13 mouse cellular contexts compared by ENCODE assay signal in genomic region chr2:169730551-169730996, GRCm38 (mm10).
A peak's percentile ranks its signal among the peaks of the same experiment; 100 is the strongest.
DNase-seq lines count a peak whose midpoint lies in the region; ATAC-seq and TF ChIP-seq lines count a peak whose summit lies in the region.
"Had no signal": no experiment of that assay in that cellular context is flagged by ENCODE, and none has a peak within 500 bp of the region (broad histone marks: within the 10 kb centered on the region; RNA-seq: fewer than 3 reads in every experiment).

No protein-coding gene starts in this region.

- no peaks in the 10 kb centered on the region for H3K36me3 ChIP-seq in heart, embryonic 11.5 days (ENCODE audit: control insufficient read depth, insufficient read depth, low read length)
- H3K36me3 ChIP-seq in heart, embryonic 10.5 days, result no peaks in the 10 kb centered on the region
- no peaks in the 10 kb centered on the region for H3K36me3 ChIP-seq in stomach, postnatal 0 days (ENCODE audit: control insufficient read depth, insufficient read depth, low read length)
- H3K36me3 ChIP-seq in kidney, embryonic 16.5 days (ENCODE audit: insufficient read depth, low read length), result no peaks in the 10 kb centered on the region
- H3K36me3 ChIP-seq: embryonic facial prominence, embryonic 15.5 days; midbrain, embryonic 12.5 days had no signal

- no peak for ATAC-seq in heart, embryonic 11.5 days (replicated peaks; ENCODE audit: insufficient number of reproducible peaks, low FRiP score, low TSS enrichment)
- peak; percentile 74 for ATAC-seq in stomach, postnatal 0 days (ENCODE audit: low FRiP score, low TSS enrichment)
- no peak for ATAC-seq in kidney, embryonic 16.5 days (ENCODE audit: low FRiP score, low TSS enrichment)

- peaks cover 13% of the 10 kb centered on the region for H3K4me1 ChIP-seq in heart, embryonic 11.5 days (ENCODE audit: control insufficient read depth, insufficient read depth, low read length)
- peaks cover 32% of the 10 kb centered on the region for H3K4me1 ChIP-seq in heart, embryonic 10.5 days
- H3K4me1 ChIP-seq in stomach, postnatal 0 days (replicated peaks; ENCODE audit: control insufficient read depth, insufficient read depth), result no peaks in the 10 kb centered on the region
- peaks cover 39% of the 10 kb centered on the region for H3K4me1 ChIP-seq in kidney, embryonic 16.5 days (ENCODE audit: insufficient read depth, low read length)
- H3K4me1 ChIP-seq: embryonic facial prominence, embryonic 15.5 days had no signal

- DNase-seq in heart, adult 11 months, result peak; percentile 97
- DNase-seq in urinary bladder, postnatal 14 days (ENCODE audit: low spot score), result peak; percentile 54
- no peak for DNase-seq in urinary bladder, postnatal 10 days (ENCODE audit: low spot score)
- no peak for DNase-seq in heart, embryonic 10.5 days (ENCODE audit: low spot score)
- peak; percentile 24 for DNase-seq in stomach, postnatal 0 days (ENCODE audit: low spot score)
- no peak for DNase-seq in thymus, postnatal 0 days (ENCODE audit: low spot score)
- DNase-seq: cerebellum, postnatal 25 days; thymus, postnatal 14 days had no signal

- TF ChIP-seq CTCF in stomach, postnatal 0 days (IDR thresholded peaks at IDR 0.05; ENCODE audit: low read depth), result no peak

- H3K4me3 ChIP-seq in heart, embryonic 11.5 days (ENCODE audit: low read depth, low read length), result no peak overlapping the region
- H3K4me3 ChIP-seq in heart, embryonic 10.5 days, result no peak overlapping the region
- no peak overlapping the region for H3K4me3 ChIP-seq in stomach, postnatal 0 days (ENCODE audit: low read depth, low read length)
- H3K4me3 ChIP-seq in kidney, embryonic 16.5 days (ENCODE audit: low read length), result no peak overlapping the region
- H3K4me3 ChIP-seq: embryonic facial prominence, embryonic 15.5 days; midbrain, embryonic 12.5 days had no signal

- no peaks in the 10 kb centered on the region for H3K9me3 ChIP-seq in heart, embryonic 11.5 days (replicated peaks; ENCODE audit: control insufficient read depth, low read length)
- H3K9me3 ChIP-seq in heart, embryonic 10.5 days, result no peaks in the 10 kb centered on the region
- no peaks in the 10 kb centered on the region for H3K9me3 ChIP-seq in stomach, postnatal 0 days (ENCODE audit: control insufficient read depth, low read length)
- no peaks in the 10 kb centered on the region for H3K9me3 ChIP-seq in kidney, embryonic 16.5 days (ENCODE audit: low read length)
- H3K9me3 ChIP-seq: embryonic facial prominence, embryonic 15.5 days; midbrain, embryonic 12.5 days had no signal

- H3K27ac ChIP-seq in heart, embryonic 11.5 days (ENCODE audit: low read depth, low read length), result no peak overlapping the region
- 0 out of 2 replicates have a peak overlapping the region, but pooled peaks have one; percentile 32 for H3K27ac ChIP-seq in heart, embryonic 10.5 days
- no peak overlapping the region for H3K27ac ChIP-seq in stomach, postnatal 0 days (replicated peaks)
- no peak overlapping the region for H3K27ac ChIP-seq in kidney, embryonic 16.5 days (ENCODE audit: low read length)
- H3K27ac ChIP-seq: embryonic facial prominence, embryonic 15.5 days; midbrain, embryonic 12.5 days had no signal

- H3K9ac ChIP-seq in heart, embryonic 11.5 days (ENCODE audit: low read depth, low read length), result no peak overlapping the region
- no peak overlapping the region for H3K9ac ChIP-seq in stomach, postnatal 0 days (ENCODE audit: low read length)
- H3K9ac ChIP-seq in kidney, embryonic 16.5 days (replicated peaks; ENCODE audit: low read length), result no peak overlapping the region
- H3K9ac ChIP-seq: embryonic facial prominence, embryonic 15.5 days; midbrain, embryonic 12.5 days had no signal

- TF ChIP-seq EP300 in stomach, postnatal 0 days (optimal IDR thresholded peaks at IDR 0.05), result no peak

- no peak overlapping the region for H3K4me2 ChIP-seq in heart, embryonic 11.5 days
- H3K4me2 ChIP-seq in stomach, postnatal 0 days (replicated peaks; ENCODE audit: low read depth), result no peak overlapping the region
- no peak overlapping the region for H3K4me2 ChIP-seq in kidney, embryonic 16.5 days (replicated peaks; ENCODE audit: low read depth, low read length)
- H3K4me2 ChIP-seq: embryonic facial prominence, embryonic 15.5 days; liver, embryonic 11.5 days; midbrain, embryonic 12.5 days had no signal

- 49% methylated on average over 7 of the region's 7 CpGs for WGBS in heart, embryonic 11.5 days (ENCODE audit: insufficient replicate concordance)
- WGBS in heart, embryonic 10.5 days, result 42% methylated on average over 7 of the region's 7 CpGs
- 42% methylated on average over 7 of the region's 7 CpGs for WGBS in stomach, postnatal 0 days
- 55% methylated on average over 7 of the region's 7 CpGs for WGBS in kidney, embryonic 16.5 days

- H3K27me3 ChIP-seq in heart, embryonic 11.5 days (ENCODE audit: control insufficient read depth, insufficient read depth, low read length), result no peaks in the 10 kb centered on the region
- H3K27me3 ChIP-seq in heart, embryonic 10.5 days (ENCODE audit: insufficient read depth, poor library complexity, severe bottlenecking), result no peaks in the 10 kb centered on the region
- H3K27me3 ChIP-seq in stomach, postnatal 0 days (ENCODE audit: control insufficient read depth, insufficient read depth, low read length), result no peaks in the 10 kb centered on the region
- H3K27me3 ChIP-seq in kidney, embryonic 16.5 days (ENCODE audit: insufficient read depth, low read length), result no peaks in the 10 kb centered on the region
- H3K27me3 ChIP-seq: embryonic facial prominence, embryonic 15.5 days; midbrain, embryonic 12.5 days had no signal

Comparison
In these comparisons a context has a peak if more than half of its experiments do, and no peak if none do; other contexts are left out.
1. DNase-seq: peak in heart, adult 11 months (single experiment), urinary bladder, postnatal 14 days (single experiment) and stomach, postnatal 0 days (single experiment); none in urinary bladder, postnatal 10 days (single experiment), heart, embryonic 10.5 days (single experiment) and thymus, postnatal 0 days (single experiment).